Mouse (Mus musculus) brain, adult 2 months (tissue): Measurements from ENCODE around the gene Wbp11.
"Not testable (repeated sequence)": the region's sequence is repeated elsewhere in the genome, so short reads cannot be mapped to it uniquely, and the experiment has no call there.

Source experiments
- DNase-seq: peaks from one replicate; pipeline ENCODE4 v3.0.0; 2011; ENCODE audit warnings: low read depth, low spot score

Wbp11 gene

DNA sequence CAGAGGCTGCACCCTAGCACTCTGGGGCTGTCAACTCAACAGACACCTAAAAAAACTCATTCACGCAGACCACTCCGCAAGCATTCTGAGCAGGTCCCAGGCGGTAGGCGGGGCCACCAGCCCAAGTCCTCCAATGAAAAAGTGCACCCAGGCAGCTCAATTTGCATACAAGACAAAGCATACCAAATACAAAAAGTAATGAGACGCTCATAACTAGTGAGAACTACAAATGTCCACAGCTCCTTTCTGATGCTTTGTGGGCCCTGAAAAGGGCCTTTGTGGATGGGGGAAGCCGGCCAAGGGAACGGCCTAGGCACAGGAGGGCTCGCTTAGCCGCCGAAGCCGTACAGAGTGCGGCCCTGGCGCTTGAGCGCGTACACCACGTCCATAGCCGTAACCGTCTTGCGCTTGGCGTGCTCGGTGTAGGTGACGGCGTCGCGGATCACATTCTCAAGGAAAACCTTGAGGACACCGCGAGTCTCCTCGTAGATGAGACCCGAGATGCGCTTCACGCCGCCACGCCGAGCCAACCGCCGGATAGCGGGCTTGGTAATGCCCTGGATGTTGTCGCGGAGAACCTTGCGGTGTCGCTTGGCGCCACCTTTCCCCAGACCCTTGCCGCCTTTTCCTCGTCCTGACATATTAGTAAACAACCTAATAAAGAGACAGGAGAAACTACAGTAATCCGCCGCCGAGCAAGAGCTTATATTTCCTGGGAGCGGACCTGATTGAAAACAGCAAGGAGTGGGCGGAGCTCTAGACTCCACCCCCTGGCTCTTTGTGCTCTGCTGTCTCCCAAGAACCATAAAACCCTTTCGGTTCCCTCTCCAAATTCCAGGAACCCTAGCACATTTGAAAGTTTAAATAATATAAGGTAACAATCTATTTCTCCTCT, 24.0 kb downstream of the Wbp11 start, which contains the start of gene Hist4h4:
Hist4h4 (minus strand) TSS at position 677 of the 895 bp plus-strand sequence.
- peak; percentile 98 for DNase-seq

DNA sequence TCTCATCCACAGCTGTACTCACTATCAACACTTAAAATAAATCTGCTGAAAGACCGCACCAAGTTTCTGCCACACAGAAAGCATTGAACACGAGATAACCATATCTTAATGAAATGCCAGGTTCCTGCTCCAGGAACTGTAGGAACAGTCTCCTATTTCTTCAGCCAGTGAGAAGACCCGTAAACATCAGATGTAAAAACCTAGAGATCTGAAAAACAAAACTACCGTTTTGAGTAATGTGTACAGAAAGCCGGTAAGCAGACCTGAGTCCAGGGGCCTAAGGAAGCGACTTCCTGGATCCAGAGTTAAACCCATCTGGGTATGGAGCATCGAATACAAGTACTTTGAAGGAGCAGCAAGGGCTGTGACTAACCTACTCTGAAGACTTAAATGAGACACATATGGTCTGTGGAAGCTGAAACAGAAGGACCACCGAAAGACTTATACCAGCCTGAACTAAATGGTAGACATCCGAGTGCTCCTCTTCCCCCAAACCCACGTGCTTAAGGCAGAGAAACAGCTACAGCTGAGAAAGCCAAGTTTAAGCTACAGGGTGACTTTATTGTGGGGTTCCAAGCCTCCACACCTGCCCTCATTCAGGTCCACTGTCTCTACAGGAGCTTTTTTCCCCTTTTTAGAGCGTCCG, 24.8 kb downstream of the Wbp11 start:
- DNase-seq, result no peak

DNA sequence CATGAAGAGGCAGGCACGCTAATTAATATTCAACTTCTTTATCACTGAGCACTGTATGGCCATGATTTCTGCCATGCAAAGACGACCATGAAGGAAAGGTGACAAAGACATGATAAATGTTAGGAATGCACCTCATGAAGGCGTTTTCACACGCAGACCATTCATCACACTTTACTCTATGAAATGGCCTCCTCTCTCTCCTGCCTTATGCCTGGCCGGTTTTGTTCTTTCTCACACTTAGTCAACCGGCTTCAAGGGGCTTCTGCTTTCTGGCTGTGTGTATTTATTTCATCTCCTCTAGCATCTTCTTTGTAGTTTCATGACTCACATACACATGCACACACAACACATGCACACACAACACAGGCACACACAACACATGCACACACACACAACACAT, 26.8 kb downstream of the Wbp11 start:
- DNase-seq, result no peak

DNA sequence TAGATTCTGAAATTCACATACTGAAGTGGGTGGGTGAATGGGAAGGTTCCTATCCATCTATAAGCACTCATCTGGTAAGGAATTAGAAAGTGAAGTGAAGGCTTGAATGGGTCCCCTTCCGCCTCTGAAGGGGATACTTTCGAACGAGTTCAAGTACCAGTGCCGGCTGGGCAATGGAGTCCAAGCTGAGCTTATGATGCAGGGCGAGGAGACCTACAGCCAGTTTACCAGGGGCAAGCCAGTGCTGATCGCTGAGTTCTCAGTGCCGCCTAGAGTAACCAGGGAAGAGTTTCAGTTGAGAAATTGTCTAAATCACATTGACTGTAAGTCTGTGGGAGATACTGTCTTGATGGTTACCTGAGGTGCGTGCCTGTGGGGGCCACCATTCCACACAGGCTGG, 27.3 kb downstream of the Wbp11 start:
- DNase-seq, result no peak

DNA sequence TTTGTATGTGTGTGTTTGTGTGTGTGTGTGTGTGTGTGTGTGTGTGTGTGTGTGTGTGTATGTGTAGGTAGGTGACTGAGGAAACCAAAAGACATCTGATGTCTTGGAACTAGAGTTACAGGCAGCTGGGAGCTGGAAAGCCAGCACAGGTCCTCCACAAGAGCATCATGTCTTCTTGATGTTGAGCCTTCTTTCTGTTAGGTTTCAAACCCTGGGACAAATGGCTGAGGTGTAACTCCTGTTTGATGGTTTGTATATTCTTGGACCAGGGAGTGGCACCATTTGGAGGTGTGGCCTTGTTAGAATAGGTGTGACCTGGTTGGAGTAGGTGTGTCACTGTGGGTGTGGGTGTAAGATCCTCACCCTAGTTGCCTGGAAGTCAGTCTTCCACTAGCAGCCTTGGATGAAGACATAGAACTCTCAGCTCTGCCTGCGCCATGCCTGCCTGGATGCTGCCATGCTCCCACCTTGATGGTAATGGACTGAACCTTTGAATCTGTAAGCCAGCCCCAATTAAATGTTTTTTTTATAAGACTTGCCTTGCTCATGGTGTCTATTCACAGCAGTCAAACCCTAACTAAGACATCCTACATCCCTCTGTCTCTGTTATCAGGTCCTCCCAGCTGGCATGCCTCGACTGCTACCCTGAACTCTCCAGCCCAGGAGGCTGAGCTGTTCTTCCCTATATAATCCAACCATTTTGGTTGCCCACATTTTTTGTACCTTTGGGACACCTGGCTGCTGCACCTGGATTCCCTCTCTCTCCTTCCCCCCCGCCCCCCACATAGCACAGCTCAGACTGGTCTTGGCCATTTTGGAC, 29.9 kb downstream of the Wbp11 start:
- DNase-seq, result not testable (repeated sequence)

DNA sequence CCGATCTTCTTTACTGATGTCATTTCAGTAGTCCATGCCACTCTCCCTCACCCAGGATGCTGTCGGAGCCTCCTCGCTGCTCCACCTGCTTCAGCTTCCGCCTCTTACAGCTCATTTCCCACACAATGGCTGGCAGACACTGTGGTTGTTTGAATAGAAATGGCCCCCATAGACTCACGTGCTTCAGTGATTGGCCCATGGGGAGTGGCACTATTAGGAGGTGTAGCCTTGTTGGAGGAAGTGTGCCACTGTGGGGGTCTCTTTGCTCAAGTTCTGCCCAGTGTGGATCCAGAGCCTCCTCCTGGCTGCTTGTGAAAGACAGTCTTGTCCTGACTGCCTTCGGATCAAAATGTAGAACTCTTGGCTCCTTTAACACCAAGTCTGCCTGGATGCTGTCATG, 32.2 kb downstream of the Wbp11 start:
- no peak for DNase-seq

DNA sequence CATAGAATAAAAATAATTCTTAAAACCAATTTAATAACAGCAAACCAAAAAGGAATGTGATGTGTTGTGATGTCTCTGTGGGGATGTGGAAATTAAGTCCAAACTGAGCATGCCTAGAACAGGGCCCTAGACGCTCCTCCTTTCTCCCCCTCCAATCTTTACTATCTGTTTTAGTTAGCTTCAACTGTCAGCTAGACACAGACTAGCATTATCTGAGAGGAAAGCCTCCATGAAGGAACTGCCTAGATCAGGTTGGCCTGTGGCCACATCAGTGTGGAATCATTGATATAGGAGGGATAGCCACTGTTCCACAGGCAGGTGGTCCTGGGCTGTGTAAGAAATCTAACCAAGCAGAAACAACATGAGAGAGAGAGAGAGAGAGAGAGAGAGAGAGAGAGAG, 32.9 kb downstream of the Wbp11 start:
- no peak for DNase-seq

DNA sequence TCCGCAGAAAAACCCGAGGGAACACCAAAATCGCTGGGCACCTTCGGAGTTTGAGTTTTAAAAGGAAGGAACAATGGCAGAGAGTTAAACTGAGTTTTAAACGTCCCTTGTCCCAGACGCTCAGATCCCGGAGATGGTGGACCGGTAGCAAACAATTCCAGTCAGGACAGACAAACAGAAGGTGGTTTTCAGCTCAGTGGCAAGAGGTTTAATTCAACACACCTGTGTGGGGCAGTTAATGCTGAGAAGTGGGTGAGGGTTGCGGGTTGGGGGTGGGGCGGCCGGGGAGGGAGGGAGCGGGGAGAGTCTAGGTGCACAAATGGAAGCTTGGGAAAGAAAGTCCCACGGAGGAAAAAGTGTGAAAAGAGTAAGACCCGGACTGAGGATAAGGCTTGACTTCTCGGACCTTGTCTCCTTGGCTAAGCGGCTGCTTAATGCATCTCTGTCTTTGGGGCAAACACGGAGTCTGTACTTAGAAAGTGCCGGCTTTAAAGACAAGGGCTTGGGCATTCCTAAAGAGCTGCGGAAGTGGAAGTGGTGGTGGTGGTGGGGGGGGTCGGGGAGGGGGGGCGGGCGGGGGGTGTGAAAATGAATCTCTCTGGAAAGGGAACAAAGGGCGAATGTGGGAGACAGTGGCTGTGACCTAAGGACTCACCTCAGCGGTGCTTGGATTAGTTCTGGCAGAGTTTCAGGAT, 34.1 kb downstream of the Wbp11 start:
- no peak for DNase-seq

DNA sequence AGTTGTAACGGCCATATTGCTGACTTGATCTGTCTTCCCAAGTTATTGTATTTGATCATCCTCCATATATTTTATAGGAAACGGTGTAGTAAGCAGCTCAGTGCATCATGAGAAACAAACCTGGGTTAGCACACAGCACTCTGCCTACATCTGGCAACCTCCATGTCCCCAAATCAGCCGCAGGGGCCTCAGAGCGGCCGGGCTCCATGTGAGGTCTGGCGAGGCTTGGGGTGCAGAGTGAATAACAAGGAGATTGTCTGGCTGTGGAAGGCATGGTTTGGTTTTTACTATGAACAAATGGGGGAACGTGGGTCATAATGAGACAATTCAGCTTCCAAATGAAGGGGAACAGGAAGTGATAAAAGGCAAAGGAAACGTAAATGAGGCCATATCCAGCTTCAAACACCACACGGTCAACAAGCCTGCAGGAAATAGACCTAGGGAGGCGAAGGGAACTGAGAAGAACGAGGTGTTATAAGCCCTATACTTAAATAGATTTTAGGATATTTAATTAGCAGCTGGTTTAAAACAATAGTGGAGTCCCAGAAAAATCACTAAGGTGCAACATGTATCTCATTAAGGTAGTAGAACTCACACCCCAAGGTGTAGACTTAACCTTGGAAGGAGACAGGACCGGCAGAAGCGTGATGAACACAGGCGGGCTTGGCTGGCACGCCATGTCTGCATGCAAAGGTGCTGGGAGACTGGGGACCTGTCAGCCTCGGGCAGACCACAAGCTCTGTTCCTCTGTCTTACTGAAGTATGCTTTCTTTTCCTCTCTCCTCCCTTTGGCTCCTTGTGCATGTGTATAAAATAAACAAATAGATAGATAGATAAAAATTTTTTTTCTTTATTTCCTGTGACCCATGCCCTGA, 34.9 kb downstream of the Wbp11 start:
- DNase-seq, result no peak

DNA sequence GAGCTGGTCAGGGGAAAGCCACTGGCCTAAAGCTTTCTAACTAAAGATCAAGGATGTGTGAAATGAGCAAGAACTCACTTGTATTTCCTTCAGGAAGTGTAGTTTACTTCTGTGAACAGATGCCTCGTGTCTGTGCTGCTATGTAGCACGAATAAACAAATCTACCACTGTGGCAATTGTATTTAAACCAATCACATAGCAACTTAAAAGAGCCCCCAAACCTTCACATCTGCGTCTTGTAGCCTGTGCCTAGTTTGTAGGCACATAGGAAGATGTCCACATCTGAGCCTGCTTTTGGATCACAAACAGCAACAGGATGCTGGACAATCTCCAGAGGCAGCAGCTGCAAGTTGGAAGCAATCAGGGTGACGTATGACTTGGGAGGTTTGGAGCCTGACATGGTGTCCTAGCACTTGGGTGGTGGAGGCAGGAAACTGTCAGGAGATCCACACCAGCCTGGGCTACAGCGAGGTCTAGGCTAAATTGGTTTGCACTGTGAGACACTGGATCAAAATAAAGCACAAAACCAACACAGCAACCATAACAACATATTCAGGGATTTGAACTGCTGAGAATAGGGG, 38.6 kb downstream of the Wbp11 start:
- peak; percentile 65 for DNase-seq

DNA sequence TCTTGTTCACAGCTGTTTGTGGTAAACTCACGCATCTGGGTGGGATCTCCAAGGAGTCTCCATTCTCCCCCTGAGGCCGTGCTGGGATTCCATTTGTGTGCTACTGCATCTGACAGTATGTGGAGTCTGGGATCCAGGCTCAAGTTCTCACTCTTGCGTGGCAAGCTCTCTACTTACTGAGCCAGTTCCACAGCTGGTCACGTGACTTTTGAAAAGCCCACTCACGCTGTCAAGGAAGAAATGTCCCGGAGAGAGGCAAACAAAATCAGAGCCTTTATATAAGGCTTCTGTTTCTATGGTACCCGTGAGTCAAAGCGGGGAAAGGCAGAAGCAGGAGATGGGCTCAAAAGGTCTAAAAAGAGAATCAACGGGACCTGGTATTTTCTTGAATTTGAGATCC, 45.3 kb downstream of the Wbp11 start:
- peak; percentile 69 for DNase-seq

DNA sequence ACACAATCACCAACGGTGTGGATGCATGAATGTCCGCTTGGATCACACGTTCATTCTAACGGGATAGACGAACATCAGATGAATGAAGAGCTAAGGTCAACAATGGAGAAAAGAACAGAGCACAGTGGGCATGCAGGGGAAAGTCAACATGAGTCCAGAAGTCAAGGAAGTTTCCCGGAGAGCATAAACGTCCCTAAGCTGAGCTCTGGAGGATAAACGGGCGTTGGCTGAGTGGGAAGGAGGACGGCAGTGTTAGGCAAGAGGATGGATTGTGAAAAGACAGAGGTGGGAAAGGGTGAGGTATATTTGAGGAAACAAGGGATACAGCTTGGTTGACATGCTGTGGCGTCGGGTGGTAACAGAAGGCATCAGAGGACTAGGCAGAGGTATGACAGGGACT, 45.9 kb downstream of the Wbp11 start:
- DNase-seq, result no peak

DNA sequence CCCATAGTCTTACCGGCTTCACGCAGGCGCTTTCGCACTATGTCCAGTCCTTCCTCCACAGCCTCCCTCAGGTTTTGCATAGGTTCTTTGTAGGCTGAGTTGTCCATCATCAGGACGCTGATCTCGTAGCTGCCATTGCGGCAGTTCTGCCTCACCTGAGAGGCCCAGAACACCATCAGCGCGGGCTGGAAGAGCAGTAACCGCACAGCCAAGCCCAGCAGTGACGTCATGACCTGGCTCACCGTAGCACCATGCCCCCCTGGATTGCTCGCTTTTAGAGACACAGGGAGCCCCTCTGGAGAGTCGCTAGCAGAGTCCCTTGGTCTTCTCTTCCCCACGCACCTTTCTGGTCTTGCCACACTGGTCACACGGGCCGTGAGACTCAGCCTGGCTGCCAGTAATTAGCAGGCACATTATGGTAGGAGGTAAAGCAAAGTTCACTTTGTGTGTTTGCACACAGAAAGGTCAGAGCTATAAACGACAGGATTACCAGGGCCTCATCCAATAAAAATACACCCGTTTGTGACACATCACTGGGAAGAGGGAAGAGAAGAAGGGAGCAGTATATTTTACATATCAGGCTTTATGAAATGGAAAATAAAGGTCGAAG, 46.6 kb downstream of the Wbp11 start, which contains the start of gene Gucy2c:
Gucy2c (minus strand) TSS at position 389 of the 610 bp plus-strand sequence.
- DNase-seq, result no peak

DNA sequence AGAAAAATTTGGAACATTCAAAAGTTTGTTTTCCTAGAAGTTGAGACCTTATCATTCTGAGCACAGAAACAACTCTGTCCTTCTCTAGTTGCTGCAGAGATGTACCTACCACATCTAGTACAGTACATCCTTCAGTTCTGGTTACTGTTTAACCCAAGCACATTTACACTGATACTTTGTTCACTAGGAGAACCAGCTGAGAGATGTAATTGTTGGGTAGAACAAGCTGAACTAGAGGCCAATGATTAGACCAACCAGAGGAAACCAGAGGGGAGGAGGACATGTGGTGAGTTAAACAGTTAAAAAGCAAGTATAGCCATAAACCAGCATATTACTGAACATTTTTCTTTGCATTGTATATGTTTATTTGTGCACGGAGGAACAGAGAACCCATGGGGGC, 51.6 kb downstream of the Wbp11 start:
- no peak for DNase-seq

DNA sequence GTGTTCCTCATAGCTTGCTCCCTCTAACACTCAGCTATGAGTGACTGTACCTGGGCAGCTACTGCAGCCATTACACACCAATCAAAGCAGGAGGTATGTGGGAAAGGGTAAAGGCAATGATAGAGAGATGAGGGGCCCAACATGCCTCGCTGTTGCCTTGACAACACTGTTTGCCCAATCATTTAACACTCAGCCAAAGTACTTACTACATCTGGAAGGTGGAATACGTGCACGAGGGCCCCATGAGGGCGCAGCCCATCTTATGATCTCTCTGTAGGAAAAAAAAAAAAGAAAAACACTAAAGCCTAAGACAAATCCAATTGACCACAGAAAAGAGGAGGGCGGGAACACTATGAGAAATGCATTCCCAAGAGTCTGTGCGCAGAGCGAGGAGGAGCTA, 58.2 kb downstream of the Wbp11 start:
- no peak for DNase-seq

DNA sequence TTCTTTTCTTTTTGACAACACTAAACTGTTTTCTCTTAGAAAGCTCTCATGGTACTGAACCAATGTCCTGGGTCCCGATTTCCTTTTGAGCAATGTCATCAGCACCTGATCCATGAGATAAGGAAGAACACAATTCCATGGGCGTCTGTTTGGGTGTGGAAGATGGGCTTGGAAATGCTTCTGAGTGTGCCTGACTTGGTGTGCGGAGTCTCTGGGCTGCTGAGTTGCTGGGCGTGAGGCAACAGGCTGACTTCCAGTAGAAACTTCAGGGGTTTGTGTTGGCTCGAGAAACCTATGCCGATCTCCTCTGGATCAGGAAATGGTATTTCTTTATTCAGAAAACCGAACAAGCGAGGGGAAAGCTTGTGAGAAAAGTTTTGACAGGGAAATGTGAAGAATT, 58.9 kb downstream of the Wbp11 start:
- no peak for DNase-seq

DNA sequence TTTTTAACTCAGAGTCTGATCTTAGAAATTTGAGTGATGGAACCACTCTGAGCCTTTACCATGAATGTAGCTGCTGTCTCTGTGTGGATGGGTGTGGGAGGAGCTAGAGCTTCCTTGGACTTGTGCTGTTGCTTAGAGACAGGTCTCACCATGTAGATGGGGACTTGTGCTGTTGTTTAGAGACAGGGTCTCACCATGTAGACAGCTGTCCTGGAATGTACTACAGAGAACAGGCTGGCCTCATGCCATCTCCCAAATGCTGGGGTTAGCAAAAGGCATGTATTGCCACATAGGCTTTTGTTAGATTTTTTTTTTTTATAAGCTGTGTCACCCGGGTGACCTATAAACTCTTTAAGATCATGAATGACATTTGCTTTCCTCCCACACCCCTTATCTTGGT, 64.1 kb downstream of the Wbp11 start:
- DNase-seq, result peak; percentile 12
